Mouse (Mus musculus): ENCODE data around the gene Smim12.

Gene Smim12

GRCm38 (mm10) chr4:127243552-127243951, at the start of gene Smim12:
Gene Smim12 (plus strand): TSS chr4:127243784.
- in situ Hi-C loops (cut with MboI; ENCODE audit: low pct_unique_long_range_greater_than_20kb in 1 of 2, low sequenced_read_pairs in 2 of 2, unreplicated experiment in 1 of 2), result loop anchor here (5.0 to 10.0 kb wide), 2 partner anchors 89 to 91 kb away; no protein-coding TSS in a partner anchor

DNA sequence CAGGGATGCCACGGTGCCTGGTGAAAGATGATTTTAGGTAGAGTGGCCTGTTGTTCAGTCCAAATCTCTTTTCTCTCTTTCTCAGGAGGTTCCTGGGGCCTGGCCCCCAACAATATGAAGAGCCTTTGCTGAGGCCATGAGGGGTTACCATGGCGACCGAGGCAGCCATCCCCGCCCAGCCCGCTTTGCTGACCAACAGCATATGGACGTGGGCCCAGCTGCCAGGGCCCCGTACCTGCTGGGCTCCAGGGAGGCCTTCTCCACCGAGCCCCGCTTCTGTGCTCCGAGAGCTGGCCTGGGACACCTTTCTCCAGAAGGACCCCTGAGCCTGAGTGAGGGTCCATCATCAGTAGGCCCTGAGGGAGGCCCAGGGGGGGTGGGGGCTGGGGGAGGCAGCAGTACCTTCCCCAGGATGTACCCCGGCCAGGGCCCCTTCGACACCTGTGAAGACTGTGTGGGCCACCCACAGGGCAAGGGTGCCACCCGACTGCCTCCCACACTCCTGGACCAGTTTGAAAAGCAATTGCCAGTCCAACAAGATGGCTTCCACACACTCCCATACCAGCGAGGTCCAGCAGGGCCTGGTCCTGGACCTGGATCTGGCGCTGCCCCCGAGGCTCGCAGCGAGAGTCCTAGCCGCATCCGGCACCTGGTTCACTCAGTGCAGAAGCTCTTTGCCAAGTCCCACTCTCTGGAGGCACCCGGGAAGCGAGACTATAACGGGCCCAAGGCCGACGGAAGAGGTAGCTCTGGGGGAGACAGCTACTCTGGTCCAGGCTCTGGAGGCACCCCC, 48.9 kb upstream of the Smim12 start:
- in situ Hi-C loops (cut with MboI; ENCODE audit: low pct_unique_long_range_greater_than_20kb in 1 of 2, low sequenced_read_pairs in 2 of 2, unreplicated experiment in 1 of 2), result no loop called here

DNA sequence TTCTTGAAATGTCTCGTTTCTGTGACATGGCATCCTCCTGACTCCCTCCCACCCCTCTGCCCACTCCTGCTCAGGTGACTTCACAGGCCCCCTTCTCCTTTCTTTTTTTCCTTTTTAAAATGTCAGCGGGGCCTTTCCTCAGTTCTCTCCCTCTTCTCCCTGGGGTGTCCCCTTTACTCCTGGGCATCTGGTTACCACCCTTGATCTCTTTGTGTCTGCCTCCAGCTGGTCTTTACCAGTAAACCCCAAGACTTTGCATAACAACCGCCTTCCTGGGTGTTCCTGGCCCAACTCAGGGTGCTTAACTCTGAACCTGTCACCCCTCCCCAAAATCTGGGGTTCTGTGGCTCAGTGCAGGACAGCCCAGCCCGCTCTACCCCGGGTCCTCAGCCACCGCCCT, 45.0 kb upstream of the Smim12 start:
- in situ Hi-C loops (cut with MboI; ENCODE audit: low pct_unique_long_range_greater_than_20kb in 1 of 2, low sequenced_read_pairs in 2 of 2, unreplicated experiment in 1 of 2), result no loop called here

GRCm38 (mm10) chr4:127199406-127199805, 44.2 kb upstream of the Smim12 start:
- in situ Hi-C loops (cut with MboI; ENCODE audit: low pct_unique_long_range_greater_than_20kb in 1 of 2, low sequenced_read_pairs in 2 of 2, unreplicated experiment in 1 of 2), result no loop called here

GRCm38 (mm10) chr4:127200164-127200722, 43.3 kb upstream of the Smim12 start:
- in situ Hi-C loops (cut with MboI; ENCODE audit: low pct_unique_long_range_greater_than_20kb in 1 of 2, low sequenced_read_pairs in 2 of 2, unreplicated experiment in 1 of 2), result no loop called here

- in situ Hi-C loops (cut with MboI; ENCODE audit: low pct_unique_long_range_greater_than_20kb in 1 of 2, low sequenced_read_pairs in 2 of 2, unreplicated experiment in 1 of 2), result no loop called here
These were observed 42.6 kb upstream of the Smim12 start for GRCm38 (mm10) chr4:127200769-127201617.

GRCm38 (mm10) chr4:127203081-127203480, 40.5 kb upstream of the Smim12 start:
- in situ Hi-C loops (cut with MboI; ENCODE audit: low pct_unique_long_range_greater_than_20kb in 1 of 2, low sequenced_read_pairs in 2 of 2, unreplicated experiment in 1 of 2), result no loop called here

- in situ Hi-C loops (cut with MboI; ENCODE audit: low pct_unique_long_range_greater_than_20kb in 1 of 2, low sequenced_read_pairs in 2 of 2, unreplicated experiment in 1 of 2), result no loop called here
These were observed 32.3 kb upstream of the Smim12 start for GRCm38 (mm10) chr4:127211318-127211717.

GRCm38 (mm10) chr4:127214510-127214909, 29.1 kb upstream of the Smim12 start:
- in situ Hi-C loops (cut with MboI; ENCODE audit: low pct_unique_long_range_greater_than_20kb in 1 of 2, low sequenced_read_pairs in 2 of 2, unreplicated experiment in 1 of 2), result no loop called here

- in situ Hi-C loops (cut with MboI; ENCODE audit: low pct_unique_long_range_greater_than_20kb in 1 of 2, low sequenced_read_pairs in 2 of 2, unreplicated experiment in 1 of 2), result no loop called here
These were observed 28.5 kb upstream of the Smim12 start for GRCm38 (mm10) chr4:127215103-127215502.

- in situ Hi-C loops (cut with MboI; ENCODE audit: low pct_unique_long_range_greater_than_20kb in 1 of 2, low sequenced_read_pairs in 2 of 2, unreplicated experiment in 1 of 2), result no loop called here
These were observed 27.8 kb upstream of the Smim12 start for GRCm38 (mm10) chr4:127215799-127216198.

DNA sequence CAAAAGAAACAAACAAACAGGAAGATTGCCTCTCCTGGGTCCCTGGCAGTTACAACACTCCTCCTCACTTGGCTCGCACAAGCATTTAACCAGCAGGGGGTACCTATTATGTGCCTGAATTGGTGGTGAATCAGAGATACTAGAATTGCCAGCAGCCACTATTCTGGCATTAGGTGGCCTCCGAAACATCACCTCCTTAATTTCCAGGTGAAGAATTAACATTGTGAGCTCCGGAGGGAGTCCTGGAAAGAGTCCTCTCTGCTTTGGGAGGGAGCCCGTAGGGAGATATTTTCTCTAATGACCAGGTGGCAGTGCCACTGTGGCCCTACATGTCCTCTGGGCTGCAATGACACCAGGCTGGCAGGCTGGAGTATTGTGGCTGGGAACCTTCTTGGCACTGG, 27.3 kb upstream of the Smim12 start:
- in situ Hi-C loops (cut with MboI; ENCODE audit: low pct_unique_long_range_greater_than_20kb in 1 of 2, low sequenced_read_pairs in 2 of 2, unreplicated experiment in 1 of 2), result no loop called here

GRCm38 (mm10) chr4:127217048-127217447, 26.5 kb upstream of the Smim12 start:
- in situ Hi-C loops (cut with MboI; ENCODE audit: low pct_unique_long_range_greater_than_20kb in 1 of 2, low sequenced_read_pairs in 2 of 2, unreplicated experiment in 1 of 2), result no loop called here

DNA sequence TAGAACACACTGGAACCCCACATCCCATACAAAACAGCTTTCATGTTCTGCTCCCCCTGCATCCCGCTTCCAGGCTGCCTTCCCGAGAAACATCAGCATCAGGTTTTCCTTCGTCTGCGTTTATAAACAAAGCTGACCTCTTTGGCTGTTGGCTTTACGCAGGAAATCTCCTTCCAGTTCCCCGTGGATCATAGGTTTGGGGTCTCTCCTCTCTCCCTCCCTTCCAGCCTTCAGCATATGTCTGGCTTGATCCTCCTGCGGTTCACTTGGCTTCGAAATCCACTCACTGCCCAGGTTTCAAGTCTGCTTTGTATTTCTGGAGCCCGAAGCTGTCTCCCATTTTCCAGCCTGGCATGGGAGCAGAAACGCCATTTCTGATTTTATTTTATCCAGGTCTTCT, 20.3 kb upstream of the Smim12 start:
- in situ Hi-C loops (cut with MboI; ENCODE audit: low pct_unique_long_range_greater_than_20kb in 1 of 2, low sequenced_read_pairs in 2 of 2, unreplicated experiment in 1 of 2), result no loop called here

DNA sequence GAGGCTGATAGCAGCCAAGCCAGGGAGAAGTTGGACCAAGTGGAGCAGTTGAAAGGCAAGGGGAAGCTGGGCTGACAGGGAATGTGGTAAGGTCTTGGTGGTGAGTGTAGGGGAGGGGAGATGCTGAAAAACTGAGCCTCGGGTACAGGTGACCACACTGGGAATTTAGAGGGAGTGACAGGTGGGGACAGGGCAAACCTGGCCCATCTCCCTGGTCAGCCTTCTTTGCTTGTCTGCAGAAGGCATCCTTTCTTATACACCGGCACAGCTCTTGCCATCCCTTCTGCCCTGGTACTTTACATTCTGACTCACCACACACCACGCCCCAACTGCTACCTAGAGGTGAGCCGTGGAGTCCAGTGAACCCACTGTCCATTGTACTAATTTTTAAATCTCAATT, 19.8 kb upstream of the Smim12 start:
- in situ Hi-C loops (cut with MboI; ENCODE audit: low pct_unique_long_range_greater_than_20kb in 1 of 2, low sequenced_read_pairs in 2 of 2, unreplicated experiment in 1 of 2), result no loop called here

DNA sequence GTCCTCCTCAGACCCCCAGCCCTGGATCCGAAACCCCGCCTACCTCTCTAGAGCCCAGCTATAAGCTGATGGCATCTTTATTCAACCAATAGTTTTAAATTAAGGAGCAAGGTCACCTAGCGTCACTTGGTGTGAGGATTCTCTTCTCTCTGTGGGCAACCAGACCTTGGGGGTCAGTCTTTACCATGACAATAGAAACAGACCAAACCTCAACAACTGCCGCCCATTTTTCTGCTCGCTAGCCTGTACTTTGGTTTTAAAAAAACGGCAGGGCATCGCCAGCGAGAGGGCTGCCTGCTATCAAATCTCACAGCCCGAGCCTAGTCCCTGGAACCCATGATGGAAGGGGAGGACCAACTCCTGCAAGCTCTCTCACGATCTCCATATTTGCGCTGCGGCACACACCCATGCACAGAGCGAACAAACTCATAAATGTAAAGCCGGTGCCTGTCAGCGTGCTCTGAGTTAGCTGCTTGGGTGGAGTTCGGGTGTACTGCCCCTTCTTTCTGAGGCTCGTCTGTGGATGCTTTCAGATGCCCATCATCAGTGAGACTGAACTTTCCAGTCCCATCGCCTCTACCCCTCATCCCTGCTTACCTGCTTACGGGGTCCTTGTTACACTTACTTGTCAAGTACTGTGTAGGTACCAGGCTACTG, 19.0 kb upstream of the Smim12 start:
- in situ Hi-C loops (cut with MboI; ENCODE audit: low pct_unique_long_range_greater_than_20kb in 1 of 2, low sequenced_read_pairs in 2 of 2, unreplicated experiment in 1 of 2), result no loop called here

DNA sequence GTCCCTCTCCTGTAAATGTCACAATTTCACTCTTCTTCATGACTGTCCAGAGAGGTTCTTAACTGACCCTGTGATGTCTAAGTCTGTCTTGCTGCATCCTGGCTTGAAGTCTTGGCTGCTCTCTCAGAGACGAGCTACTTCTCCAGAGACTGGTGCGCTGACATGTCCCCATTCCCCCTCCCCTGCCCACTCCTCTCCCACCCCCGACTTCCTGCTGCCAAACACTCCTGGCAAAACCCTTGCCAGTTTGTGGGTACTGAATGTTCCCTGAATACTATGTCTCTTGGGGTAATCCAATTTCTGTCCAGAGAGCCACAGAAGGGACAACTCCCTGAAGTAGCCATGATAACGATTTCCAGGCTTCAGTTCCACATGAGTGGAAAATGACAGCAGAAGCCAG, 17.5 kb upstream of the Smim12 start:
- in situ Hi-C loops (cut with MboI; ENCODE audit: low pct_unique_long_range_greater_than_20kb in 1 of 2, low sequenced_read_pairs in 2 of 2, unreplicated experiment in 1 of 2), result no loop called here

GRCm38 (mm10) chr4:127227051-127227673, 16.4 kb upstream of the Smim12 start:
- in situ Hi-C loops (cut with MboI; ENCODE audit: low pct_unique_long_range_greater_than_20kb in 1 of 2, low sequenced_read_pairs in 2 of 2, unreplicated experiment in 1 of 2), result no loop called here
